Mouse (Mus musculus) limb, embryonic 13.5 days (tissue): Measurements from ENCODE around the gene Psat1. TPM values are rescaled to one million over a fixed set of nuclear protein-coding genes. Genes with fewer than 3 reads are reported as not detected.

Source experiments
- ATAC-seq: fragments of 200-750 bp; cut with Nextera tagmentation; 2 replicates; pipeline ENCODE4 v1.8.0; 2017; ENCODE audit warnings: low read depth, moderate number of reproducible peaks, moderate TSS enrichment; ENCODE audit not compliant: low FRiP score
- H3K27ac ChIP-seq: fragments of 300-500 bp; sonication (generic); 2 replicates; pipeline ENCODE4 v1.5.1; 2015; ENCODE audit warnings: inconsistent platforms, mild to moderate bottlenecking, moderate library complexity
- H3K27me3 ChIP-seq: fragments of 300-500 bp; sonication (generic); 2 replicates; pipeline ENCODE4 v1.6.1; 2015; ENCODE audit warnings: mild to moderate bottlenecking, inconsistent platforms
- H3K36me3 ChIP-seq: fragments of 300-500 bp; sonication (generic); 2 replicates; pipeline ENCODE4 v1.6.1; 2015; ENCODE audit warnings: inconsistent platforms, mild to moderate bottlenecking, moderate library complexity
- H3K4me1 ChIP-seq: fragments of 300-500 bp; sonication (generic); 2 replicates; pipeline ENCODE4 v1.6.1; 2015; ENCODE audit warnings: inconsistent platforms
- H3K4me2 ChIP-seq: fragments of 300-500 bp; sonication (generic); replicated peaks from 2 replicates; pipeline ENCODE4 v1.6.1; 2015; ENCODE audit warnings: inconsistent platforms, mild to moderate bottlenecking, moderate library complexity
- H3K4me3 ChIP-seq: fragments of 300-500 bp; sonication (generic); 2 replicates; pipeline ENCODE4 v1.5.1; 2015; ENCODE audit warnings: moderate library complexity, mild to moderate bottlenecking, inconsistent platforms
- H3K9ac ChIP-seq: fragments of 300-500 bp; sonication (generic); 2 replicates; pipeline ENCODE4 v1.6.1; 2015; ENCODE audit warnings: mild to moderate bottlenecking, inconsistent platforms
- H3K9me3 ChIP-seq: fragments of 300-500 bp; sonication (generic); 2 replicates; pipeline ENCODE4 v1.6.1; 2016; ENCODE audit warnings: inconsistent platforms
- WGBS: fragments of 180-500 bp; shearing (Covaris S2); methylation state at CpG from one replicate; pipeline ENCODE4 v1.1.7; 2015; 5-methylcytosine and 5-hydroxymethylcytosine counted together
- polyA plus RNA-seq: library from polyadenylated mRNA; unstranded; fragments of >200 nt; fragmentation: Nextera tagmentation; extraction: Ambion mirVana; gene quantifications from 2 replicates; pipeline ENCODE4 v1.2.1, GENCODE M21; 2015

Gene Psat1
- 84.3 and 88.6 TPM in 2 replicates for polyA plus RNA-seq

DNA sequence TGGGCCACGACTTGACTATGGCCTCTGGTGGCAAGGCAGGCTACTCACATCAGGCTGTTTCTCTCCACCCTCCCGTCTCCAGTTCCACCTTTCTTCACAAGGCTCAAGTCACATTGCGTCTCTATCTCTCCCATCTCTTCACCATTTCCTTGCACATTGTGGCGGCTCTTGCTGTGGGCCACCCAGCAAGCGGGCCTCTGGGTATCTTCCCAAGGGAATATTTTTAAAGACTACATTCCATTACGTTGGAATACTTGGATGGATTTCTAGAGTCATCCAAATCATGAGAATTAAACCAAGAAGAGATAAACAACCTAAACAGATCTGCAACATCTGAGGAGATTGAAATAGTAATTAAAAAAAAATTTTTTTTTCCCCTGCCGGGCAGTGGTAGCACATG, at the start of gene Psat1:
TSS of gene Psat1 (minus strand) at position 101 of the 400 bp plus-strand sequence.
- WGBS = 89% methylated on average over 7 of the region's 7 CpGs
- H3K9me3 ChIP-seq = no peaks in the 10 kb centered on the region
- no peak within 1 kb of the TSS for H3K4me2 ChIP-seq
- H3K9ac ChIP-seq = no peak within 1 kb of the TSS
- 0 out of 2 replicates have a peak, but pooled peaks cover 3% of the 10 kb centered on the region for H3K36me3 ChIP-seq
- H3K27me3 ChIP-seq = no peaks in the 10 kb centered on the region
- ATAC-seq = no peak
- no peak within 1 kb of the TSS for H3K4me3 ChIP-seq
- no peaks in the 10 kb centered on the region for H3K4me1 ChIP-seq
- H3K27ac ChIP-seq = no peak within 1 kb of the TSS

DNA sequence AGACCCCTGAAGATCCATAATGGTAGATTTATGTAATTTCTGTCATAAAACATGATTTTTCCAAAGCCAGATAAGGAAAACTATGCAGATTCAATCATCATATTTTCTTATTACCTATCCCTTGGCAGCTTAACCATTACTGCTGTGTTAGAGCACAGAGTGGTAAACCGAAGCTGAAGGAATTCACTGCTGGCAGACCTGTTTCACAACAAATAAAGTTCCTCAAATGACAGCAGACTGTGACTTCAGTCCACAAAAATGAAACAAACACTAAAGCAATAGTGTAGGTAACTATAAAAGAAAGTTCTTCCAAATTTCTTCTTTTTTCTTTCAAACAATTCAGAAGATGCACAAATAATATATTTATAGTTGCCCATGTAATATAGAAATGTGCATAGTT, 43.0 kb upstream of the Psat1 start:
- Histone ChIP-seq H3K36me3 (peaks cover 19% of the 10 kb centered on the region; the same call in 1 of the 2 replicates), H3K9ac (no peak overlapping the region), H3K4me2 (no peak overlapping the region), H3K27ac (no peak overlapping the region), H3K9me3 (no peaks in the 10 kb centered on the region), H3K27me3 (no peaks in the 10 kb centered on the region), H3K4me1 (0 out of 2 replicates have a peak, but pooled peaks cover 4% of the 10 kb centered on the region), H3K4me3 (no peak overlapping the region)
- ATAC-seq = no peak
- 87% methylated on average over 1 of the region's 1 CpGs for WGBS

DNA sequence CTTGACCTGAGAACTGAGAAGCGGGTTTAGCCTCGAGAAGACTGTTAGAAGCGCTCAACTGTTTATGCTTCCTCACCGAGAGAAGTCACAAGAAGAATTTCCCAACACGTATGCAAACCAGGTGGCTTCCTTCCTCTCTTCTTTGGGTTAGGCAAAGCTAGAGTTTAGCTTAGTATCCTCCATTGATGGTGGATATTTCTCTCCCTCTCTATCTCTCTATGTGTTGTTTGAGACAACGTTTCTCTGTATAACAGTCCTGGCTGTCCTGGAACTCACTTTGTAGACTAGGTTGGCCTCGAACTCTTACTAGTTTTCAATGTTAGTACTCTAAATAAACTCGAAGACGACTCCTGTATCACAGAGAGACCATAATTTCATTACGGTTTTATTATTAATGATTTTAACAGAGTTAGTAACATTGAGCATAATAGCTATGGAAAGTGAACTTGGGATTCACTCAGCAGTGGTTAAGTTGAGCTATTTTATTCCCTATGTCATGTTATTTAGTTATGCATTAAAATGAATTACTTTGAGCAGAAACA, 38.1 kb upstream of the Psat1 start:
- peaks cover 15% of the 10 kb centered on the region for H3K4me1 ChIP-seq
- WGBS = 30% methylated on average over 10 of the region's 10 CpGs
- H3K4me3 ChIP-seq = peak overlapping the region; percentile 78
- H3K27ac ChIP-seq = no peak overlapping the region
- peaks cover 9% of the 10 kb centered on the region; the same call in 1 of the 2 replicates for H3K36me3 ChIP-seq
- peak; percentile 20; the same call in 1 of the 2 replicates for ATAC-seq
- H3K9me3 ChIP-seq = no peaks in the 10 kb centered on the region
- peak overlapping the region; percentile 86 for H3K9ac ChIP-seq
- H3K27me3 ChIP-seq = no peaks in the 10 kb centered on the region
- H3K4me2 ChIP-seq = peak overlapping the region; percentile 78

DNA sequence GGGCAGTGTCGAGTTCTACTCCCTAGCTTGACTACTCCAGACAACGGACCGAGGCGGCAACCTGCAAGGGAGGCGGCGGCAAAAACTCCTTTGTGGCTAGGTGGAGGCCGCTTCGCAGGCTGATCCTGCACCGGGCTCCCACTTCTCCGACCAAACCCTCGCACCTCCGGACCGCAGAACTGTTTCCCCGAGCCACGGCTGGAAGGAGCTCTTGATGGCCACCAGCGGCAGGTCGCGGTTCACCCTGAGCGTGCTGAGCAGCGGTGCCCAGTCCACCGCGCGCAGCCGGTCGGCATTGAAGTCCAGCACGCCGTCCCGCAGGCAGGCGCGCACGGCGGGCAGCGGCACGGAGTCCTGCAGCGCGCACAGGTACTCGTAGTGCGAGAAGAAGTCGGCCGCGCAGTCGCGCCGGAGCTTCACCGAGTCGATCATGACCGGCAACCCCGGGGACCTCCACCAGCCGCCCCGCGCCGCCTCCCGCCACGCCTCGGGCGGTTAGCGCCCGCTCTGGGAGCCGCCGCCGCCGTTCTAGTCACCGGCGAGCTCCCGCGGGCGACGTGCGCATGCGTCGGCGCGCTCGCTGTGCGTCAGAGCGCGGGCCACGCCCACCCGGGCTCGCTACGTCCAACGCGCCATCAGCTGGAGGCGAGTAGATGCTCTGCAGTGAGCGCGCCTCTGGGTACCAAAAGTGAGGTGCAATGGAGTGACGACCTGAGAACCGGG, 37.5 kb upstream of the Psat1 start, which contains the start of gene Cep78:
TSS of gene Cep78 (minus strand) at position 541 of the 723 bp plus-strand sequence.
- Histone ChIP-seq H3K27me3 (no peaks in the 10 kb centered on the region), H3K9me3 (no peaks in the 10 kb centered on the region), H3K4me3 (peak within 1 kb of the TSS; percentile 78), H3K9ac (peak within 1 kb of the TSS; percentile 86), H3K27ac (peak within 1 kb of the TSS; percentile 84), H3K4me1 (peaks cover 15% of the 10 kb centered on the region), H3K4me2 (peak within 1 kb of the TSS; percentile 78), H3K36me3 (peaks cover 9% of the 10 kb centered on the region)
- peak; percentile 93 for ATAC-seq
- under 1% methylated on average over 85 of the region's 88 CpGs for WGBS

DNA sequence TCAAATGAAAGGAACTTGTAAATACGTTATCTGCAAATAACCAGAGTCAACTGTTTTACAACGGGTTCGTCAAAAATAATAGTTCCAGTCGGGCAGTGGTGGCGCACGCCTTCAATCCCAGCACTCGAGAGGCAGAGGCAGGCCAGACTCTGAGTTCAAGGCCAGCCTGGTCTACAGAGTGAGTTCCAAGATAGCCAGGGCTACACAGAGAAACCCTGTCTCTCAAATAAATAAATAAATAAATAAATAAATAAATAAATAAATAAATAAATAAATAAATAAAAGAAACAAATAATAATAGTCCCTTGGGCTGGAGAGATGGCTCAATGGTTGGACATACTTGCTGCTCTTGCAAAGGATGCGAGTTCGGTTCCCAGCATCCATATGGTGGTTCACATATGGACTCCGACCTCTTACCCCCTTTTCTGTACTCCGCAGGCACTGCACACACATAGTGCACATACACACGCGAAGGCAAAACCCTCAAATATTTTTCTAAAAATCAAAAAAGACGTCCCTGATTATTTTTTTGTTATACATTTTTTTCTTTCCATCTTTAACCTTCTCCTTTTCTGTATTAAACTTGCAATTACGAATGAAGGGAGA, 36.7 kb upstream of the Psat1 start:
- peaks cover 15% of the 10 kb centered on the region for H3K4me1 ChIP-seq
- 0 out of 2 replicates have a peak, but pooled peaks have one; percentile 21 for ATAC-seq
- peak overlapping the region; percentile 78 for H3K4me2 ChIP-seq
- no peaks in the 10 kb centered on the region for H3K27me3 ChIP-seq
- H3K9ac ChIP-seq = peak overlapping the region; percentile 86
- peaks cover 10% of the 10 kb centered on the region for H3K36me3 ChIP-seq
- no peaks in the 10 kb centered on the region for H3K9me3 ChIP-seq
- H3K27ac ChIP-seq = peak overlapping the region; percentile 84; the same call in 1 of the 2 replicates
- H3K4me3 ChIP-seq = peak overlapping the region; percentile 78
- 48% methylated on average over 15 of the region's 15 CpGs for WGBS

DNA sequence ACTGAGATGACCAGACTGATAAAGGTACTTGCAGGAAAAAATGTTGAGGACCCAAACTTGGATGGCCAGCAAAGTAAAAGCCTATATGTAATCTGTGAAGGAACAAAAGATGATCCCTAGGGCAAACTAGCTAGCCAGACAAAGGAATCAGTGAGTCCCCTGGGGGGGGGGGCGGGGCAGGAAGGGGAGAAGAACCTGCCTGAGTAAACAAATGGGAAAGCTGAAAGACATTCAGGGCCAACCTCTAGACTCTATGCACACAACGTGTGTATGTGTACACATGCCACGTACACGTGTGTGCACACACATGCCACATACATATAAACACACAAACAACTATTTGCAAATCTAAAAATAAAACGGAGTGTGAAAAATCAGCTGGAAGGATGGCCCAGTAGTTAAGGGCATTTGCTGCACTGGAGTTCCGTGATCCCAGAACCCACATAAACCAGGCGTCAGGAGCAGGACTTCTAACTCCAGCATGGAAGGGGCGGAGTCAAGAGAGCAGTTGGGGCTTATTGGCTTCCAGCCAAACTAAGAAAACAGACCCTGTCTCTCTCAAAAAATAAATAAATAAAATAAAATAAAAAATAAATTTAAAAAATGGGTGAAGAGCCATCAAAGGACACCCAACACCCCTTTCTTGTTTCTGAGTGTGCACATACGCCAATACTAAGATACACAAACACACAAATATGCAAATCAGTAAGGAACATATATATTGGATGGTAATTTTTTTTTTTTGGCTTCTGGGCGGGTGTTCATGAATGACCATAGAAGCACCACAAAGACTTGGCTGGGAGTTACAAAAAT, 36.0 kb upstream of the Psat1 start:
- Histone ChIP-seq H3K4me2 (peak overlapping the region; percentile 78), H3K9me3 (no peaks in the 10 kb centered on the region), H3K36me3 (peaks cover 11% of the 10 kb centered on the region), H3K9ac (no peak overlapping the region), H3K27me3 (no peaks in the 10 kb centered on the region), H3K4me3 (no peak overlapping the region), H3K27ac (no peak overlapping the region), H3K4me1 (peaks cover 15% of the 10 kb centered on the region)
- 54% methylated on average over 9 of the region's 10 CpGs for WGBS
- no peak for ATAC-seq

DNA sequence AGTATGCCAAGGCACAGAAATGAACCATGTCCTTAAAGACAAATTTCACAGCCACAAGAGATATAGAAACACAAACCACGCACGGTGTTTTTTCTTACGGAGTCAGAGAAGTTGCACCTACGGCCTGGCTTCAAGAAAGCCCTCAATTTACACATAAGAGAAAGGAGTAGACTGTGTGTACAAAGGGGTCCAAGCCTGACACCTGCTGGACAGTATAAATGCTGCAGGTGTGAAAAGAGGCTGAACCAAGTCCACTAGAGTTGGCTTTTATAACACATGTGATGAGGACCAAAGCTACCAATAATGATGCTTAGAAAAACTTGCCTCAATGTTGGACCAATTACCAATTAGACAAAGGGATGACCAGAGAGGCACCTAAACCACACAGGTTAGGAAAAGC, 34.7 kb upstream of the Psat1 start:
- Histone ChIP-seq H3K4me1 (peaks cover 15% of the 10 kb centered on the region), H3K4me3 (no peak overlapping the region), H3K9ac (no peak overlapping the region), H3K4me2 (no peak overlapping the region), H3K27me3 (no peaks in the 10 kb centered on the region), H3K36me3 (peaks cover 14% of the 10 kb centered on the region), H3K9me3 (no peaks in the 10 kb centered on the region), H3K27ac (no peak overlapping the region)
- 57% methylated on average over 4 of the region's 4 CpGs for WGBS
- ATAC-seq = peak; percentile 28; the same call in 1 of the 2 replicates

DNA sequence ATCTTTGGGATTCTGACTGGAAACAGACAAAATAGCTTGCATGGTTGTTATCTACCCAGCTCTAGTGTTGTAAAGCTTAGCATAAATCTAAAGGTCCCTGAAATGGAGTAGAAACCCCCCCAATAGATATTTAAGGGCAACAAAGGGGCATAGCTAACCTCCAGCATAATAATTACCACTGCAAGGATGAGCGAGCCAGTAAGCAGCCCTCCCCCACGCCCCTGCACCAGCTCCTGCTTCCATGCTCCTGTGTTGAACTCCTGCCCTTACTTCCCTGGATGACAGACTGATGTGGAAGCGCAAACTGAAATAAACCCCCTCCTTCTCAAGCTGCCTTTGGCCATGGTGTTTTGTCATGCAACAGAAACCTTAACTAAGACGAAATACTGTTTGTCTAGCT, 26.2 kb upstream of the Psat1 start:
- Histone ChIP-seq H3K9ac (no peak overlapping the region), H3K9me3 (no peaks in the 10 kb centered on the region), H3K4me2 (no peak overlapping the region), H3K4me3 (no peak overlapping the region), H3K4me1 (no peaks in the 10 kb centered on the region), H3K27ac (no peak overlapping the region), H3K27me3 (no peaks in the 10 kb centered on the region), H3K36me3 (peaks cover 86% of the 10 kb centered on the region)
- ATAC-seq = no peak
- WGBS = 76% methylated on average over 4 of the region's 4 CpGs

DNA sequence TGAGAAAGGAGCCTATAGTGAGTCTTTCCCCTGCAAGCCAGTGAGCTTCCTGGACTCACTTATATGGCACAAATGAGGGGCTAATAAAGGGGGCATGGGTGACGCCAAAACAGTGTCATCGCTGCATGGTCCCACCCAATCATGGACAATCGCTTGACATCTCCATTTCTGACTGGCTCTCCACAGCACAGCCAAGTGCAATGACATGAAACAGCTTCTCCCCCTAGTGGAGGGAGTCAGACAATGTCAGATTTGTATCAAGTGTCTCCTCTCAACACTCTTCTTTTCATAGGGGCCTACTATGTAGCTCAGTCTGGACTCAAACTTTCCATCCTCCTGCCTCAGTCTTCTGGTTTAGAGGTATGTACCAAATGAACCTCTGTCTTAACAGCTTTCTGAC, 17.9 kb upstream of the Psat1 start:
- Histone ChIP-seq H3K4me1 (no peaks in the 10 kb centered on the region), H3K4me2 (no peak overlapping the region), H3K9me3 (no peaks in the 10 kb centered on the region), H3K9ac (no peak overlapping the region), H3K27ac (no peak overlapping the region), H3K27me3 (no peaks in the 10 kb centered on the region), H3K4me3 (no peak overlapping the region), H3K36me3 (peaks cover 70% of the 10 kb centered on the region)
- no peak for ATAC-seq
- 57% methylated on average over 3 of the region's 3 CpGs for WGBS

DNA sequence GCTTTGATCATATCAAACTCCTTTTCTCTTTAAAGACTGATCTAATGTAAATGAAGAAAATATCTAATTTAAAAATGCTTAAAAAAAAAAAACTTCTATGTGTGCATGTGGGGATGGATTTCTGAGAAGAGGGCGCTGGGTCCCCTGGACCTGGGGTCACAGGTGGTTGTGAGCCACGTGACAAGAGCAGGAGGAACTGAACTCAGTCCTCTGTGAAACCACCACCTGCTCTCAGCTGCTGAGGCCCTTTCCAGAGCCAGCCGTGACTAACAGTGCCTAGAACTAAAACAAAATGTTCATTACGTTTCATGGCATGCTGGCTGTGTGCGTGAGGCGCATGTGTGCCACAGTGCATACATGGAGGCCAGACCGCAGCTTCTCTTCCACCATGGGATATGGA, 17.4 kb upstream of the Psat1 start:
- 87% methylated on average over 7 of the region's 7 CpGs for WGBS
- H3K27me3 ChIP-seq = no peaks in the 10 kb centered on the region
- peaks cover 70% of the 10 kb centered on the region for H3K36me3 ChIP-seq
- no peak overlapping the region for H3K4me3 ChIP-seq
- H3K27ac ChIP-seq = no peak overlapping the region
- H3K9ac ChIP-seq = no peak overlapping the region
- no peaks in the 10 kb centered on the region for H3K4me1 ChIP-seq
- H3K4me2 ChIP-seq = no peak overlapping the region
- H3K9me3 ChIP-seq = no peaks in the 10 kb centered on the region
- ATAC-seq = no peak

DNA sequence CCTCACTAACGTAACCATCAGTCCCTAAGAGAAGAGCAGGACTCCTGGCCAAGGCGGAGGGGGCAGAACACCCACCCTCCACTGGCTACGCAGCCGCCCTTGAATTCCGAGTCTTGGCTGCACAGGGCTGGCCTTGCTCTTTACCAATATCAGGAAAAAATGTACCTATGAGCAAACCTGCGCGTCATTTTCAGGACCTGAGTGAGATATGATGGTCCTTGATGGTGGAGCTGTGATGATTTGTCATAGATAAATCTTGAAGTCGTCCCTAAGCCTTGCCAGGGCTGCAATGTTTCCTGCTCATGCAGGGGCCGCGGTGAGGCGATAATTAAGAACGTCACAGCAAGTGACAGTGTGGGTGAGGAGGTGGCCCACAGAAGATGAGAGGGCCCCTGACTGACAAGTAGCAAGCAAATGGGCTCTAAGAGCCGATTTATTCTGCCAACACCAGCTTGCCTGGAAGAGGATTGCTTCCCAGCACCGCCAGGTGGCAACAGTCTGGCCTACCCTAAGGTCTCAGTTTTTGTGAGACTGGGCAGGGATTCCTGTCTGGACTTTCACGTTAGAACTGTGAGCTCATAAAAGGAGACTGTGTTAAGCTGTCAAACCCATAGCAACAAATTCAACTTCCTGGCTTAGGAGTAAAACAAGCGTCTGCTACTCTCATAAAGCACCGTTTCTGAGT, 16.0 kb upstream of the Psat1 start:
- 79% methylated on average over 17 of the region's 17 CpGs for WGBS
- H3K4me2 ChIP-seq = no peak overlapping the region
- H3K4me3 ChIP-seq = no peak overlapping the region
- H3K27ac ChIP-seq = no peak overlapping the region
- no peaks in the 10 kb centered on the region for H3K27me3 ChIP-seq
- ATAC-seq = no peak
- H3K9me3 ChIP-seq = no peaks in the 10 kb centered on the region
- H3K9ac ChIP-seq = no peak overlapping the region; the same call in 1 of the 2 replicates
- no peaks in the 10 kb centered on the region for H3K4me1 ChIP-seq
- peaks cover 68% of the 10 kb centered on the region for H3K36me3 ChIP-seq
